Comparison of ENCODE assay signal across 1 mouse cellular context in the genomic region with DNA sequence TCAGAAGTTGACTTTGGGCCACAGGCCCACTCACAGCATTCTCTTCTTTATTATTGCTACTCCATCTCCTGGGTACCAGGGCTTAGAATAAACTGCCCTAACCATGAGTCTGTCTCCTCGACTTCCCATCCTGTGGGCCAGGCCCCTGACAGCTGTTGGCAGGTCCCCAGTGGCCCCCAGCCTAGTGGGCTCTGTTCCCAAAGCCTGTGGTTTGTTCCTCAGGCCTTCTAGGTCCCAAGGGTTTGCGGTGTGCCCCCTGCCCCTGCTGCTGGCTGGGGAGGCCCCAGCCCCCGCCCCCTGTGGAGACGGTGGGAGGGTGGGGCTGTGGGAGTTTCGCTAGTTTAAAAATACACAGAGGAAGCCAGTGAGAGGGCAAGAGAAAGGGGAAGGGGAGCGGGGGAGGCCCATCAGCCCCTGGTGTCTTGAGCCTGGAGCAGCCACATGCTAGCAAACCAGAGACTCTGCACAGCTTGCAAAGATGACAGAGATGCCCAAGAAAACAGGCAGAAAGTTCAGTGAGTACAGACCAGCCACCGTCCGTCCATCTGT.
A peak's percentile ranks its signal among the peaks of the same experiment; 100 is the strongest.
TF ChIP-seq lines count a peak whose summit lies in the region.

TSS of gene Sh2d3c (plus strand) at position 375 of the 549 bp plus-strand sequence.

TF ChIP-seq in CH12.LX, 34 proteins besides CTCF, POLR2A, EP300 and RAD21 (continued from another document):
- TF ChIP-seq MXI1 (IDR thresholded peaks at IDR 0.05; ENCODE audit: low read depth, low read length) (peak; percentile 82), SIN3A (IDR thresholded peaks at IDR 0.05; ENCODE audit: low read length) (peak; percentile 69; the same call in 1 of the 2 replicates), TCF12 (IDR thresholded peaks at IDR 0.05; ENCODE audit: low read depth, low read length) (no peak; the same call in 1 of the 2 replicates), NRF1 (IDR thresholded peaks at IDR 0.05; ENCODE audit: low read depth, low read length) (no peak), E2F4 (IDR thresholded peaks at IDR 0.05; ENCODE audit: insufficient replicate concordance, low read depth, low read length) (no peak)
